Mouse (Mus musculus): ENCODE measurements around the gene Acvr1. TPM values are rescaled to one million over a fixed set of nuclear protein-coding genes. Genes with fewer than 3 reads are reported as not detected.

Acvr1 gene
- polyA plus RNA-seq, 1 experiment from 2014 or later: 4.6 TPM

DNA sequence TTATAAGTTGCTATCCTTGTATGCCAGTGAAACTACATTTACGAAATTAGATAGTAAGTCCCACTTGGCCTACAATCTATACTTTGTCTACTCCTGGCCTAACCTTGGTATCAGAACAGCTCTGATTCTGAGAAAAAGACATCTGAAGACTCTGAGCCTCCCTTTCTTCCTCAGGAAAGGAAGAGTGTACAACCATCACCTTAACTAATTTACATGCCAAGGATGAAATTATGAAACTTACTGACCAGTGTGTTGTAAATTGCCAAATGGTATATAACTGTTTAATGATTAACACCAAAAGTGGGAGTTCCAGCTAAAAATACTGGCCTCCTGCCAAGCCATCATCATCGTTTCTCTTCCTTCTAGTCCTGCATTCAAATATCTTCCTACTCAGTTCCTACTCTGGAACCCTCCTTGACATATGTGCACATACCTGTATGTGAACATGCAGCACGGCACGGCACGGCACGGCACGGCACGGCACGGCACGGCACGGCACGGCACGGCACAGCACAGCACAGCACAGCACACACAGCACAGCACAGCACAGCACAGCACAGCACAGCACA lies 141.4 kb downstream of the Acvr1 start:
- no peaks in the 10 kb centered on the region for H3K27me3 ChIP-seq (replicated peaks; ENCODE audit: control insufficient read depth, insufficient read depth, low read length)
- H3K9me3 ChIP-seq (ENCODE audit: control insufficient read depth, low read length): no peaks in the 10 kb centered on the region
- ATAC-seq: peak; percentile 69
- WGBS: 92% methylated on average over 13 of the region's 13 CpGs
- no peak overlapping the region for H3K4me3 ChIP-seq (ENCODE audit: low read length)
- 0 out of 2 replicates have a peak, but pooled peaks cover 2% of the 10 kb centered on the region for H3K4me1 ChIP-seq (ENCODE audit: control insufficient read depth, insufficient read depth, low read length)
- H3K4me2 ChIP-seq (ENCODE audit: low read depth, low read length): no peak overlapping the region
- no peak overlapping the region for H3K9ac ChIP-seq (ENCODE audit: low read depth, low read length)
- no peaks in the 10 kb centered on the region for H3K36me3 ChIP-seq (ENCODE audit: control insufficient read depth, insufficient read depth, low read length)
- H3K27ac ChIP-seq (ENCODE audit: low read length): no peak overlapping the region

DNA sequence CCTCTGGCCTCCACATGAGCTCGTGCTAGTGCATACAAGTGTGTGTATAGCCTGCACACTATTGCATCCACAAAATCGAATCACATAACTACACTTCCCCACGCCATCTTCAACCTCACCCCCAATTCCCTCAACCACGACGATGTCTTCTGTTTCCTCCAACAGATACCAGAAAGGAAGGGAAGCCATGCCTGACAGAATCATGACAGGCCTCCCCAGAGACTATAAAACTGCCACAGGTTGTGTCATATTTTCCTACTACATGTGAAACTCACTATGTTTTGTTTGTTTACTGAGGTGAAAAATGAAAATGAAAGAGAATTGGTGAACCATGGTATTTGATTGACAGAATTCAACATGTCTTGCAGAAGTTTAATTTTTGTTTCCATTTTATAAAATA lies 143.6 kb downstream of the Acvr1 start:
- no peak overlapping the region for H3K4me3 ChIP-seq (ENCODE audit: low read length)
- no peak overlapping the region for H3K4me2 ChIP-seq (ENCODE audit: low read depth, low read length)
- WGBS: 75% methylated on average over 5 of the region's 5 CpGs
- no peak for ATAC-seq
- H3K9me3 ChIP-seq (ENCODE audit: control insufficient read depth, low read length): no peaks in the 10 kb centered on the region
- 0 out of 2 replicates have a peak, but pooled peaks cover 2% of the 10 kb centered on the region for H3K4me1 ChIP-seq (ENCODE audit: control insufficient read depth, insufficient read depth, low read length)
- H3K9ac ChIP-seq (ENCODE audit: low read depth, low read length): no peak overlapping the region
- no peaks in the 10 kb centered on the region for H3K36me3 ChIP-seq (ENCODE audit: control insufficient read depth, insufficient read depth, low read length)
- no peak overlapping the region for H3K27ac ChIP-seq (ENCODE audit: low read length)
- no peaks in the 10 kb centered on the region for H3K27me3 ChIP-seq (replicated peaks; ENCODE audit: control insufficient read depth, insufficient read depth, low read length)

DNA sequence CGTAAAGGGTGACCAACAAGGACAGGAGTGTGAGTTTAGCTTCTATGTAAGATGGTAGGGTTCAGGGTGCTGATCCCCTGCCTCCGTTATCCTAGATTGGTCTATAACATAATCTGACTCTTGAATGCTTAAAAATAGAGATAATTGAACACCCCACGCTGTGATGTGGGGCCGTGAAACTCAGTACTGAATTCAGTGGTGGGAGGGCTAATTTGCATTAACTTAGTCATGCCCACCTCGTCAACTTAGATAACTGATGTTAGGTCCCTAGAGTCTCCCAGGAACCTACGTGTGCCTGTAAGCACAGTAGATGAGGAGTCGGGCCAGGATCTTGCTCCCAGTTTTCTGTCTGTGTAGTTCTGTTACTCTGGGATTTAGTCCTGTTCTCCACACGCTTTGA lies 147.4 kb downstream of the Acvr1 start:
- Histone ChIP-seq H3K9me3 (ENCODE audit: control insufficient read depth, low read length) (no peaks in the 10 kb centered on the region), H3K36me3 (ENCODE audit: control insufficient read depth, insufficient read depth, low read length) (no peaks in the 10 kb centered on the region), H3K27ac (ENCODE audit: low read length) (no peak overlapping the region), H3K9ac (ENCODE audit: low read depth, low read length) (no peak overlapping the region), H3K4me1 (ENCODE audit: control insufficient read depth, insufficient read depth, low read length) (no peaks in the 10 kb centered on the region), H3K4me2 (ENCODE audit: low read depth, low read length) (no peak overlapping the region), H3K4me3 (ENCODE audit: low read length) (no peak overlapping the region), H3K27me3 (replicated peaks; ENCODE audit: control insufficient read depth, insufficient read depth, low read length) (no peaks in the 10 kb centered on the region)
- WGBS: 89% methylated on average over 8 of the region's 8 CpGs
- ATAC-seq: no peak

DNA sequence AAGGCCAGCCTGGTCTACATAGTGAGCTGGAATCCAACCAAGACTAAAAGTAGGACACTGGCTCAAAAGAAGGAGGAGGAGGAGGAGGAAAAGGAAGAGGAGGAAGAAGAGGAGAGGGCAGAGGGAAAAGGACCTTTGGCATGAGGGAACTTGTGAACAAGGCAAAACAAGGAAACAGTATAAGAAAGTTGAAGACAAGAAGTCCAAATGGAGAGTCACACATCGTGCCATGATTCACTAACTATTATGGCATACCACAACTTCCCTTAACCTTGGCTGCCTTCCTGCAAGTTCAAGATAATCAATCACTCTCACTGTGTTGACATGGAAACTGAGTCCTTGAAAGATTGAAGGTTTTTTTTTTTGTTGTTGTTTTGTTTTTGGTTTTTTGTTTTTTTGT lies 148.8 kb downstream of the Acvr1 start:
- Histone ChIP-seq H3K36me3 (ENCODE audit: control insufficient read depth, insufficient read depth, low read length) (no peaks in the 10 kb centered on the region), H3K27me3 (replicated peaks; ENCODE audit: control insufficient read depth, insufficient read depth, low read length) (no peaks in the 10 kb centered on the region), H3K4me2 (ENCODE audit: low read depth, low read length) (no peak overlapping the region), H3K27ac (ENCODE audit: low read length) (no peak overlapping the region), H3K9me3 (ENCODE audit: control insufficient read depth, low read length) (no peaks in the 10 kb centered on the region), H3K4me3 (ENCODE audit: low read length) (no peak overlapping the region), H3K9ac (ENCODE audit: low read depth, low read length) (no peak overlapping the region), H3K4me1 (ENCODE audit: control insufficient read depth, insufficient read depth, low read length) (no peaks in the 10 kb centered on the region)
- 79% methylated on average over 1 of the region's 1 CpGs for WGBS
- peak; percentile 60 for ATAC-seq

DNA sequence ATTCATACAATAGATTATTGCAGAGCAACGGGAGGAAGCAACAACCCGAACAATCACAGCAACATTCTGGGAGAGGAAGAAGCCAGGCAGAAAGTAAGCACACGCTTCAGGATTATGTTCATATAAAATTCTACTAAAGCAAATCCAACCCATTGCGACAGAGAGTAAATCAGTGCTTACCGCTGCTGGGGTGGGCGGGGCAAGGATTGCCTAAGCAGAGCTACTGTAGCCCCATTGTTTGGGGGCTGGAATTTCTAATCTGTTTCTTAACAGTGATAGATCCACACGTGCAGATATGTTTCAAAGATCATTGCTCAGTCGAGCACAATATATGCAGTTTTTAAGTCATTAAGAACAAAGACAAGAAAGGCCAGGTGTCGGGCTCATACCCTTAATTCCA lies 149.3 kb downstream of the Acvr1 start:
- Histone ChIP-seq H3K27me3 (replicated peaks; ENCODE audit: control insufficient read depth, insufficient read depth, low read length) (no peaks in the 10 kb centered on the region), H3K36me3 (ENCODE audit: control insufficient read depth, insufficient read depth, low read length) (no peaks in the 10 kb centered on the region), H3K4me2 (ENCODE audit: low read depth, low read length) (no peak overlapping the region), H3K9me3 (ENCODE audit: control insufficient read depth, low read length) (no peaks in the 10 kb centered on the region), H3K9ac (ENCODE audit: low read depth, low read length) (no peak overlapping the region), H3K4me3 (ENCODE audit: low read length) (no peak overlapping the region), H3K4me1 (ENCODE audit: control insufficient read depth, insufficient read depth, low read length) (no peaks in the 10 kb centered on the region), H3K27ac (ENCODE audit: low read length) (no peak overlapping the region)
- 75% methylated on average over 9 of the region's 9 CpGs for WGBS
- peak; percentile 78 for ATAC-seq

DNA sequence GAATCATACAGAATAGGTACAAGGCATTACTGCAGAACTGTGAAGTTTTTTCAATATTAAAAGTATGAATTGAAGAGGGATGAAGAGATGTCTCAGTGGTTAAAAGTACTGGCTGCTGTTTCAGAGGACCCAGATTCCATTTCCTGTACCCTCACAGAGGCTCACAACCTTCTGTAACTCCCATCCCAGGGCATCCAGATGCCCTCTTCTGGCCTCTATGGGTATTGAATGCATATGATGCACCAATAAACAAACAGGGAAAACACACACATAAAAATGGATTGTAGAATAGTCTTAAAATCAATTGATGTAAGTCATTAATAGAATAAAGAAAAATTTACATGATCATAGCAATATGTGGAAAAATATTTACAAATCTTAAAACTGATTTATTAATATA lies 151.9 kb downstream of the Acvr1 start:
- no peak overlapping the region for H3K4me2 ChIP-seq (ENCODE audit: low read depth, low read length)
- no peaks in the 10 kb centered on the region for H3K4me1 ChIP-seq (ENCODE audit: control insufficient read depth, insufficient read depth, low read length)
- H3K4me3 ChIP-seq (ENCODE audit: low read length): no peak overlapping the region
- H3K9ac ChIP-seq (ENCODE audit: low read depth, low read length): no peak overlapping the region
- no peak overlapping the region for H3K27ac ChIP-seq (ENCODE audit: low read length)
- no peaks in the 10 kb centered on the region for H3K9me3 ChIP-seq (ENCODE audit: control insufficient read depth, low read length)
- ATAC-seq: no peak
- no peaks in the 10 kb centered on the region for H3K36me3 ChIP-seq (ENCODE audit: control insufficient read depth, insufficient read depth, low read length)
- no peaks in the 10 kb centered on the region for H3K27me3 ChIP-seq (replicated peaks; ENCODE audit: control insufficient read depth, insufficient read depth, low read length)

DNA sequence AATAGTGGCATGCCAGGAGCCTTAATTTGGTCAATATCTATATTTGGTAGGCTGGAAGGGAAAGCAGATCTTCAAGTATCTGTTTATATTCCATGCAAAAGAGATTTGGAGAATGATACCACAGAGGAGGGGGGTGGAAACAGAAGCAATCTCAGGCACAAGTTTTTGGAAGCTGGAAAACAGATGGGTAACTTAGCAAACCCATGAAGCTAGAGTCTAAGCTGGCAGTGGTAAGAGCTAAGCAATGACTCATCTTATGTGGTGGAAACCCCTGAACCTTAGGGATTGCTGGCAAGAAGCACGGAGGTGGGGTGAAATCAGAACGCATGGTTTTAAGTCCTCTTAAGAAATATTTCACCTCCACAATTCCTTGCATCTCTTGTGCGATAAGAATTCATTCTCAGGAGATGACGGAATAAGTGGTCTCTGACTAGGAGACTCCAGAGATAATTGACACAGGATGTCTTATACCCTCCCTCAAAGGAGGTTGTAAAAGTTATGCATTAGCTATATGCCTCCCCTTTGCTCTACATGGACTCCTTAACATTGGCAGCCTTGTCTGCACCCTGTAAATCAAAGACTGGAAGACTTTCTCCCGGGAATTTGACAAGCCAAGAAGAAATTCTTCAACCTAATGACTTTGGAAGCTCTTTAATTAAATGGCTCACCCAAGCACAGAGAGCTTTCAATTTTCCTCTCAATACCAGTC lies 157.9 kb downstream of the Acvr1 start:
- H3K9me3 ChIP-seq (ENCODE audit: control insufficient read depth, low read length): no peaks in the 10 kb centered on the region
- WGBS: 57% methylated on average over 5 of the region's 5 CpGs
- no peaks in the 10 kb centered on the region for H3K27me3 ChIP-seq (replicated peaks; ENCODE audit: control insufficient read depth, insufficient read depth, low read length)
- no peak overlapping the region for H3K9ac ChIP-seq (ENCODE audit: low read depth, low read length)
- no peak overlapping the region for H3K27ac ChIP-seq (ENCODE audit: low read length)
- H3K36me3 ChIP-seq (ENCODE audit: control insufficient read depth, insufficient read depth, low read length): no peaks in the 10 kb centered on the region
- H3K4me3 ChIP-seq (ENCODE audit: low read length): no peak overlapping the region
- no peak overlapping the region for H3K4me2 ChIP-seq (ENCODE audit: low read depth, low read length)
- H3K4me1 ChIP-seq (ENCODE audit: control insufficient read depth, insufficient read depth, low read length): no peaks in the 10 kb centered on the region
- 0 out of 2 replicates have a peak, but pooled peaks have one; percentile 40 for ATAC-seq

DNA sequence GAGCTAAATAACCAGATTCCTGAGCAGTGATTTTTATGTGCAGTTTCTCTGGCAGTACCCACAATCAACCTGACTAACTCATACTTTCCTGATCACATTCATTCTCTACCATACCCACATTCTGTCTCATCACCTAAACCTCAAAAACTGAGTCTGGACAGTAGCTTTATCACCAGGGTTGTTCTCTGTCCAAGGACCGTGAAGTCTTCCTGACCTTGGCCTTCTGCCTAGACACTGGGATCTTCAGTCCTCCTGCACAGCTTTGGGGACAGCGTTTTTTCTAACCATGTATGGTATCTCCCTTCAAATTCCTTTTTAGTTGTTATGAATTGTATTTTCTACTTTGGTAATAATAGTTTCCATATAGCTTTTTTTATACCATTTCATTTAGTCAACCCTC lies 163.5 kb downstream of the Acvr1 start:
- Histone ChIP-seq H3K4me1 (ENCODE audit: control insufficient read depth, insufficient read depth, low read length) (no peaks in the 10 kb centered on the region), H3K9me3 (ENCODE audit: control insufficient read depth, low read length) (no peaks in the 10 kb centered on the region), H3K4me2 (ENCODE audit: low read depth, low read length) (no peak overlapping the region), H3K36me3 (ENCODE audit: control insufficient read depth, insufficient read depth, low read length) (no peaks in the 10 kb centered on the region), H3K27me3 (replicated peaks; ENCODE audit: control insufficient read depth, insufficient read depth, low read length) (no peaks in the 10 kb centered on the region), H3K4me3 (ENCODE audit: low read length) (no peak overlapping the region), H3K9ac (ENCODE audit: low read depth, low read length) (no peak overlapping the region), H3K27ac (ENCODE audit: low read length) (no peak overlapping the region)
- 71% methylated on average over 2 of the region's 2 CpGs for WGBS
- no peak for ATAC-seq

DNA sequence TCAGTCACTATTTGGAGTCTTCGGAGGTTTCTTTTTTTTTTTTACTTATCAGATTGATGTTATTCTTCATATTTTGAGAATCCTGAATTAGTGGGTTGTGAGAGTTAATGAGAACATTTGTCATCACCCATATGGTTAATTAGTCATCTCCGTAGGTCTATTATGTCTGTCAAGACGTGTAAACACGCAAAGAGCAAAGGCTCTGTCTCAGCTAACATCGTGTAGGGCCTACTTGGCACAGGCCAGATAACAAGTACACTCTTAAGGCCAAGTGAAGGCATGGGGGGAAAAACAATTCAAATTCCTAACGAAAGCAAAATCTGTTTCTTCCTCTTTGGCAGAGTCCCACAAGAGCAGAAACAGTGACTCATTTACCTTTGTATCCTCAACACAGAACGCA lies 178.4 kb downstream of the Acvr1 start:
- ATAC-seq: no peak
- no peaks in the 10 kb centered on the region for H3K36me3 ChIP-seq (ENCODE audit: control insufficient read depth, insufficient read depth, low read length)

DNA sequence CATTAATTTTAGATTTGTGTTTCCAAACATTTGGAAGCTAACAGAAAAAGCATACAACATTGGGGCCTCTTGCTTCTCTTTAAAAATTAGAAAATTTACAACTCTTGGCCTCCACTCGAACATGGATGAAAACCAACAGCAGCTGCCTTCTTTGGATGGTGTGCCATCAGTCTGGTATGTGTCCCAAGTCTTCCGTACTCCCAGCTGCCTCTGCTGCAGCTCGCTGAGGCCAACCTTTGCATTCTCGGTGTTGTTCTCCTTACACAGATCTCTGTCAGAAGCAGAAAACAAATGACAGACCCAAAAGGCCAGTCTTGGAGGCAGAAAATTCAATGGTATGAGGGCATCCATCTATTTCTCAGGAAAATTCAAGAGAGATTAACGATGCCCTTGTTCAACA lies 186.9 kb downstream of the Acvr1 start:
- 62% methylated on average over 5 of the region's 5 CpGs for WGBS
- Histone ChIP-seq H3K36me3 (ENCODE audit: control insufficient read depth, insufficient read depth, low read length) (no peaks in the 10 kb centered on the region), H3K4me1 (ENCODE audit: control insufficient read depth, insufficient read depth, low read length) (no peaks in the 10 kb centered on the region), H3K4me3 (ENCODE audit: low read length) (no peak overlapping the region), H3K27ac (ENCODE audit: low read length) (no peak overlapping the region), H3K4me2 (ENCODE audit: low read depth, low read length) (no peak overlapping the region), H3K9ac (ENCODE audit: low read depth, low read length) (no peak overlapping the region), H3K27me3 (replicated peaks; ENCODE audit: control insufficient read depth, insufficient read depth, low read length) (no peaks in the 10 kb centered on the region), H3K9me3 (ENCODE audit: control insufficient read depth, low read length) (no peaks in the 10 kb centered on the region; the same call in 1 of the 2 replicates)
- no peak for ATAC-seq

More for the DNA sequence above, 178.4 kb downstream of the Acvr1 start:
- Histone ChIP-seq H3K27ac (ENCODE audit: low read length) (no peak overlapping the region), H3K4me3 (ENCODE audit: low read length) (no peak overlapping the region), H3K4me1 (ENCODE audit: control insufficient read depth, insufficient read depth, low read length) (no peaks in the 10 kb centered on the region), H3K9me3 (ENCODE audit: control insufficient read depth, low read length) (no peaks in the 10 kb centered on the region), H3K9ac (ENCODE audit: low read depth, low read length) (no peak overlapping the region), H3K4me2 (ENCODE audit: low read depth, low read length) (no peak overlapping the region), H3K27me3 (replicated peaks; ENCODE audit: control insufficient read depth, insufficient read depth, low read length) (no peaks in the 10 kb centered on the region)
- 67% methylated on average over 7 of the region's 7 CpGs for whole genome bisulfite sequencing

All from intestine, embryonic 16.5 days (tissue).